Mouse (Mus musculus) left cerebral cortex, postnatal 14 days (tissue): Measurements from ENCODE around the gene Phc2. TPM values are rescaled to one million over a fixed set of nuclear protein-coding genes. Genes with fewer than 3 reads are reported as not detected.

ENCODE experiments used
- DNase-seq, 2 experiments: peaks; one replicate each; pipeline ENCODE4 v3.0.0; 2021 to 2022; ENCODE audit warnings: low spot score in 2 of 2, mixed read lengths in 1 of 2
- intact Hi-C: fragments of 180-260 bp; cut with DNase I; formaldehyde crosslinking; loops from one replicate; pipeline ENCODE4 v1.15.1; 2025
- total RNA-seq, 2 experiments: library from RNA; stranded (reverse); gene quantifications; 2 replicates each; pipeline ENCODE4 v1.2.3; 2021

The Phc2 gene
- total RNA-seq, 2 experiments from 2014 or later: 74.8 to 77.2 TPM

DNA sequence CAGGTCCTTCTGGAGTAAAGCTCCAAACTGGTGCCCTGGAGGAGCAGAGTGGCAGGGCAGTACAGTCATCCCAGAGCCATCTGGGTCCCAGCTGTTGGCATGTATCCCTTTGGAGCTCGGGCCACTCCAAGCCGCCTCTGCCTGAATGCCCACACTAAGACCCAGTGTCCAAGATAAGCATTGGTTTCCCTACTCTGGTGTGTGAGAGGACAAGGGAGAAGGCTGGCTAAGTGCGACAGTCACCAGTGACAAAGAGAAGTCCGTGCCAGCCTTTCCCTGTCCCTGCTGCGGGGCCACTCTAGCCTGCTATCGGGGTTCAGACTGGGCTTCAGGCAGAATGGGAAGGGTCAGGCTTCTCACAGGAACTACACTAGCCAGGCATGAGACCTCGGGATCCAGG, 101.4 kb downstream of the Phc2 start:
- DNase-seq: no peak
- intact Hi-C loops: no loop called here

DNA sequence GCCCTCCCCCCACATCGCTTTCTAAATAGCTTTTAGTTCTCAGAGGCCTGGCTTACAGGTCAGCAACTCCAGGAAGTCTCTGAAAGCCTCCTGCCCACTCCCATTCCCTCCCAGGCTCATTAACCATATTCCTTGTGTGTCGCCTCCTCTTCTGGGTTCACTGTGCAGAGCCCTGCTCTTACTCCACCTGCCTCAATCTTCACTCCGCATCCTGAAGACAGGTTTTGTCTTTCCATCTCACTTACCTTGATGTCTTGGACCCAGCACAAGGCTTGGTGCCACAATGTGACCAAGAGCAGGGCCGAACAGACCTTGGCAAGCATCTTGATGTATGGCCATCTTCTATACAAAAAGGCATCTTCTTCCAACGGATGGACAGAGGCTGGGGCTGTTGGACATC, 104.7 kb downstream of the Phc2 start:
- DNase-seq: no peak
- intact Hi-C loops: no loop called here

DNA sequence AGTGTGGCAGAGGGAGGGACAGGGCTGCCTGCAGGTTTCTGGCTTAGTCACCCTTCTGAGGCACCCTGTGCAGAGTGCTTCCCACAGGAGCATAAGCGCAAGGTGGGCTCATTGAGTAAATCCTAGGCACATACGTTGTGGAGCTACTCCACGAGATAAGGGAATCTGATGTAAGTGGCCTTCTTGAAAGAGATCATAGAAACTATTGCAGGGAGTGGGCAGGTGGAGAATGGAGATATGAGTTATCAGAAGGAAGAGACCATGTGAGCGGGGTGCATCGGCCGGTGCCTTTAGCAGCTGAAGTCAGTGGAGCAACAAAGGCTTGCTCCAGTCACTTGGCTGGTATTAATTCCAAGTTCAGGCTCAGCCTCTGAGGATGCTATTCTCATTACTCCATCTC, 105.5 kb downstream of the Phc2 start:
- intact Hi-C loops: no loop called here
- DNase-seq: no peak

DNA sequence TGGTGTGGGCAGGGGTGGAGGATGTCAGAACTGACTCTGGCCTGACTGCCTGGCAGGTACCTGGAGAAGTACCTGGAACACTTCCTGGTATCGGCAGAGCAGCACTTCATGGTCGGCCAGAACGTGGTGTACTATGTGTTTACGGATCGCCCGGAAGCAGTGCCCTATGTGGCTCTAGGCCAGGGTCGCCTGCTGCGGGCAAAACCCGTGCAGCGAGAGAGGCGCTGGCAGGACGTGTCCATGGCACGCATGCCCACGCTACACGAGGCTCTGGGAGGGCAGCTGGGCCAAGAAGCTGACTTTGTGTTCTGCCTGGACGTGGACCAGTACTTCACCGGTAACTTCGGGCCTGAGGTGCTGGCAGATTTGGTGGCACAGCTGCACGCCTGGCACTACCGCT, 112.4 kb downstream of the Phc2 start:
- DNase-seq: no peak
- intact Hi-C loops: no loop called here

DNA sequence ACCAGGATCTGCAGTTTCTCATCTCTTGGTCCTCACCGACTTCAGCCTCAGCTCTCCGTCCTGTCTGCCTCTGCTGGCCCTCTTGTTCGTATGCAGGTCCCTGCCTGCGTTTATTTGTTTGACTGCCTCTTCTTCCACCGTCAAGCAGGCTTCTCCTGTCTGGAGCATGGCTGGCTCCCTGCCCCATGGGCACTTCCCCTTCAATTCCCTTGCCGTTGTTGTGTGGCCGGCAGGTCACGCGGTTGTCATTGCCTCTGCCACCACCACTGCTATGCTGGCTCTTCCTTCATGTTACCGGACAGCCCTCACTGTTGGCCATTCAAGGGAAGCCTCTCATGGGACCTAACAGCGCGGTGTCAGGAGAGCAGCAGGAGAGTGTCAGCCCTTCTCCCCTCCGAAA, 113.6 kb downstream of the Phc2 start:
- intact Hi-C loops: no loop called here
- DNase-seq: no peak

DNA sequence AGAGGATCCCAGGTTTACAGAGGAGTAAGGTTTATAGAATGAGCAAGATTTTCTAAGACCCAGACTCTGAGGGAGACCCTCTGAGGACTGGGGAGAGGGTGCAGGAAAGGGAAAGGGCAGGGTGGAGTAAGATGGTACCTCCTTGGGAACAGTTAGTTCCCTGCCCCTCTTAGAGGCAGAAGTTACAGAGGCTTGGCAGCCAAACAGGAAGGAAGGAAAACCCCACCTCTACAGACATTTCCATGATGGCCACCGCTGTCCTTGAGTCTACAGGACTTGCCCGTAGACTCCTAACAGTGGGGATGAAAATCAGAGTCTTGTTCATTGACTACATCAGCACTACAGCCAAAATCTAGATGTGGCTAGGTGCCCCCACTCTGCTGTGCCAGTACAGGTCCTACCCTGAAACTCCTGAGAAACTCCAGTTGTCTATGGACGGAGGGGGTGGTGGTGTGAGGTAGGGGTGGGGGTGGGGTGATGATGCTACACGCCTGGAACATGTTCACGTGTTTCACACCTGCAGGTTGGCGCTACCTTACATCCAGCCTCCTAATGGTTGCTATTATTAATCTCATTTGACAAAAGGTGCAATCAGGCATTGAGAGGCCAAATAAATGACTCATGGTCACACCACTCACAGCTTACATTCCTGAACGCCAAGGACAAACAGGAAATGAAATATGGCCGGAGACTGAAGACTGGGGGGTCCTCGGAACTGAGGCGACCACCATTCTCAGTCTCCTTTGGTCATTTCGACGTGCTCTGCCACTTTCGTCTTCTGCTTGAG, 115.3 kb downstream of the Phc2 start:
- intact Hi-C loops: loop anchor here (10.0 kb wide), 1 partner anchor 155 kb away; the partner anchor contains the start of genes Tlr12 and Zscan20
- DNase-seq: no peak

DNA sequence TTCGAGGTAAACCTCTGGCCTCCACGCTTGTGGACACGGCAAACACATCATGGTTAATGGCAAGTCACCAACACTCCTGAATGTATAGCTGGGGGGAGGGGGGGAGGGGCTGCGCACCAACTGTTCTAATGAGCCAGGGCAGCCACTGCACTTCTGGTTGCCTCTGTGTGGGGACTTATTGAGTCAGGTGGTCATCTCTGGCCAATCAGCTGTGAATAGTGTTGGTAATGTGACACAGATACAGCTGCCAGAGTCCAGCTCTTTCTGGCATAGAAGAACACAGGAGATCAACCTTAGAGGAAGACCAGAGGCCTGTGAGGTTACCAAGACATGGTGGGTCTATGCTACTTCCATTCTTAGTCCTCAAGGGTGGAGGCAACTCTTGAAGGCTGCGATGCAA, 116.2 kb downstream of the Phc2 start:
- intact Hi-C loops: loop anchor here (10.0 kb wide), 1 partner anchor 156 kb away; the partner anchor contains the start of genes Tlr12 and Zscan20
- no peak for DNase-seq

DNA sequence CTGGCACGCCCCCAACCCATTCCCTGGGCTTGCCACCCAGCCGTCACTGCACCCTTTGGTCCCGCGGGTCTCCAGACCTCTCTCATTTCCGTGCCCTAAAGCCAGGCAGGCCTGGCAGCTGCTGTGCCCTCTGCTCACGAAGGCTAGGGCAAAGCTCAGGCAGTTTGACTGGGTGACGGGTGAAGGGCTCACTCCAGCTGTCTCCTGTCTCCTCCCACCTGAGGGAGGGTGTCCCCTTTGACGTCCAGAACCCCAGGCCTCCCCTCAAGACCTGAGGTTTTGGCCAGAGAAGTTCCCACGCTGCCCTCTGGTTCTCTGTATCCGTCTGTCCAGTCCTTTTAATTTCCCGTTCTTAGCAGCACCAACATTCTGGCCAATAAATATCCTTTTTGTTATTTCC, 119.3 kb downstream of the Phc2 start:
- intact Hi-C loops: loop anchor here (10.0 kb wide), 1 partner anchor 159 kb away; the partner anchor contains the start of genes Tlr12 and Zscan20

DNA sequence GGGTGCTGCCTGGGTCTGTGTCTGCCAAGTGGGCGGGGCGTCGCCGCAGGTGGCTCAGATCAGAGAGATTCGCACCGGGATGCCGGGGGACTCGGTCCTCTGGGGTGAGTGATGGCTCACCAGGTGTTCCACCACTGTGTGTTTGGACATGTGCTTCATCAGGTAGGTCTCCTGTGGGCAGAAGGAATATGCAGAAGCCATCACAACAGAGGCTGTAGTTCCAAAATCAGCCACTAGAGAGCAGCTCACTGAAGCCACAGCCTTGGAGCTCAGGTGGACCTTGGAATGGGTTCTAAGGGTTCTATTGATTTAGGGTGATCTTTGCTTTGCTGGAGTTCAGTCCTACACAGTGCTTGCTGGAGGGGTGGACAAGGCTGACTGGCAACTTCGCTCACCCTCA, 120.0 kb downstream of the Phc2 start:
- intact Hi-C loops: loop anchor here (10.0 kb wide), 1 partner anchor 160 kb away; the partner anchor contains the start of genes Tlr12 and Zscan20
- DNase-seq: peak; percentile 48 to 68

More for the DNA sequence above, 119.3 kb downstream of the Phc2 start:
- DNase-seq: no peak

DNA sequence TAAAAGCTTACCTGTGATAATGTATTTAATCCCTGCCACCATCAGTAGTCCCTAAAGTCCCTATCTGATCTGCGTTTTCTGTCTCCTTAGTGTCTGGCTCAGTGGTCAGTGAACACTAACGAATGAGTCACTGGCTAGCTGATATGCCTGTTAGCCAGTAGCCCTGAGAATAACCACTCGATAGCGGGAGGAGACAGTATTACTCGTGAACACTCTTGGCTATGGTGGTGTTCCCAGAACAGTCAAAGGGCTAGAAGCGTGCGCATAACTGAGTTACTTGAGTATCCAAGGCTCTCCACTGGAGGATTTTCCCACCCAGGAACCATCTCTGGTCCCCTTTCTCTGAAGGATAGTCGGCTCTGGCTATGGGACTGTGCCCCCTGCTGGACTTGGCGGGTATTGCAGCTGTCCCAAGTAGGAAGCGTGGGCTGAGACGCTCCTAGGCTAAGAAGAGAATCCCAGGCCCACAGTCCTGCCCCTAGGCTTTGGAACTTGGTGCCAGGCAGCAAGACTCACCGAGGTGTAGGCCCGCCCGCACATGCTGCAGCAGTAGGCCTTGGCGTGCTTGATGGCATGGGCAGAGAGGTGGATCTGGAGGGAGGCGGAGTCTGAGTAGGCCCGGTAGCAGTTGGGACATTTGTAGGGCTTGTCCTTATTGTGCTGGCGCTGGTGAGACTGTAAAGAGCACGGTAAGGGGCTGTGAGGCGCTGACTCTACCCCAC, 122.2 kb downstream of the Phc2 start:
- intact Hi-C loops: loop anchor here (2.0 to 10.0 kb wide), 3 partner anchors 66 to 162 kb away; partner anchors contain the start of genes Tlr12 and Zscan20
- peak; percentile 77 to 80 for DNase-seq

DNA sequence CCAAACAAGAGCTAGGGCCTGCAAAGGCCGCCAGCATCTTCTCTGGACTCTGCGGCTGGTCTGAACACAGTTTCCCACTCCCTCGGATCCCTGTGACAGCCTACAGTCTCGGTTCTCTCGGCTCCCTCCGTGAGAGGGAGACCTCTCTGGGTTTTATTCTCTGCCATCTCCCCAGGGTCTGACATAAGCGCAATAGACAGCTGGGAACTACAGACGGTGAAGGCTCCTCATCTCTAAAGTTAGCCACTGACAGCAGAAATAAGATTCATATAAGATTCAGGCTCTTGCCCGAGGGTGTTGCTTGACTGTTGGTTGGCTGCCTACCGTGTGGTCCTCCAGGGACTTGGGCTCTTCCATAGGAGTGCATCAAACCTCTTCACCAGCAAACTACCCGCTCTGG, 123.1 kb downstream of the Phc2 start:
- peak in 1 of 2 experiments; percentile 61 for DNase-seq
- intact Hi-C loops: loop anchor here (2.0 to 10.0 kb wide), 3 partner anchors 67 to 163 kb away; partner anchors contain the start of genes Tlr12 and Zscan20

DNA sequence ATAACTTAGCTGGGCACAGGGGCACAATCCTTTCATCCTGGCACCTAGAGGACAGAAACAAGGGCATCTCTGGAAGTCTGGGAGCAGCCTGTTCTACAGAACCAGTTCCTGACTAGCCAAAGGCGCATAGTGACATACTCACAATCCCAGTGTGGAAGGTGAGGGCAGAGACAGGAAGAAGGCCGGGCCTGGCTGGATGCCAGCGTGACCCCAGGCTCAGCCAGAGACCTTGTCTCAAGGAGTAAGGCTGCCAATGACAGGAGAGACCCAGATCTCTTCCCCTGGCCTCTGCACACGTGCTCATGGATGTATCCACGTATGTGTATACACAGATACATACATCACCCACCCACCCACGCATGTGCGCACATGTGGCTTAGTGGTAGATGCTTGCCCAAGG, 127.5 kb downstream of the Phc2 start:
- intact Hi-C loops: no loop called here
- no peak for DNase-seq

DNA sequence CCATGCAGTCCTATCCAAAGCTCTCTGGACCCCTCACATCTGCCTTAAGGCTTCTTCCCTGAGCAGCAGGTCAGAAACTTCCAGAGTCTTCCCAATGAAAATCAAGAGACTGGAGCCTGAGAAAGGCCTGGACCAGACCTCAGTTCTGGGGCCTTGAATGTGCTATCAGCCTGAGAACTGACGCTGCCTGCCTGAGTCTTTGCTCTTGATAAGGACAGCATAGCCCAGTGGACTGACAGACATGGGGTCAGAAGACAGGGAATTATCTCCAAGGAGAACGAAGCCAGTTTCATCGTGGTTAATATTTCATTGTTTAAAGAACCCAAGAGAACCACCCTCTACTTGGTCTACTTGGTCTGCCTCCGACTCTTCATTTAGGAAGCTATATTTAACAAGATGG, 128.1 kb downstream of the Phc2 start:
- intact Hi-C loops: no loop called here
- no peak for DNase-seq

DNA sequence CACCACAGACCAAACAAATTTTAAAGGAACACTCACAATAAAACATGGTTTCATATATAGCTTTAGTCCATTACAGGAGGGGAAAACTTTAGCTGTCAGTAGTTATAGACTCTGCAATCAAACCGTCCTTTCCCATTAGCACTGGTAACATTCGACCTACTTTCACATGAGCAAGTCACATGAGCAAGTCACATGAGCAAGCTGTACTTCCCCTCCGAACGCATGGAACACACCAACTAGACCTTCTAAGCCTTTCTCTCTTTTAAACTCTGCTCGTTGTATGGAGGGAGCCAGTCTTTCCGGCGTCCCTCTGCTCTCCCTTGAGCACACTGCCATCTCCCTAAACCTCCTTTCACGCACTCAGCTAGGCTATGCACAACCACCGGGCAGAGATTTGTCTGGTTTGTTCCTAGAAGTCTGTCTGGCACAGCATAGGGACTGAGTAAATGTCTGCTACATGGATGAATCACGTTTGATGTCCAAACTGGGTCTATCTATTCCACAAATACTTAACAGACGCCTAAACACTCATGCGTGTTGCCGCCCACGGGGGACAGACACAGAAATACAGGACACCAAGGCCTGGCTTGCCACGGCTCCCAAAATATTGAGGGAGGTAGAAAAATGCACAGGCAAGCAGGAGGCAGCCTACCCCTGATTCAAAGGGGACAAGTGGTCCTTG, 130.6 kb downstream of the Phc2 start:
- intact Hi-C loops: no loop called here
- no peak for DNase-seq

DNA sequence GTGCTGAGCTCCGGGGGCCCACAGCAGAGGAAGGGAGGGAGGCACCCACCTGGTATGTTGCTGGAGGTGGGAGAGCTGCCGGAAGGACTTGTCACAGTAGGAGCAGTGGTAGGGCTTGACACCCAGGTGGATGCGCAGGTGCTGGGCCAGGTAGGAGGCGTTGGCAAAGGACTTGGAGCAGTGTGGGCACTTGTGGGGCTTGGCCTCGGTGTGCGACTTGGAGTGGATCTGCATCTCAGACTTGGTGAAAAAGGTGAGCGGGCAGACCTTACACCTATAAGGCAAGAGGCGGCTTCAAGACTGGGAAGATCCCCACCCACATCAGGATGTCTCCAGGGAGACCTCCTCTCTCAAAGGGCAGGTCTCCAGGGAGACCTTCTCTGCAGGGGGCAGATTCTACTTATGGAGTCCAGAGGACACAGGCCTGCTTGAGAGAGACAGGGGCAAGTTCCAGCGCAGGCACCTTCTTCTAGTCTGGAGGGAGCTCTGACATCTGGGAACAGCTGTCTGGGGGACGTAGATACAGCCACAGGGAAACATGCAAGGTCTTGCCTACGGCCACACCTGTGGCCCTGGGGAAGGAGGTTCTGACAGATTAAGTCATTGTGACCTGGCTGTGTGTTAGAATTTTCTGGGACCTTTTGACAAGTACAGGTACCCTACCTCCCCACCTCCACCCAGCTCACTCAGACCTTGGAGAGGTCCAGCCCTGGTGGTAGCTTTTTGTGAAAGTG, 131.6 kb downstream of the Phc2 start:
- no peak for DNase-seq
- intact Hi-C loops: no loop called here

DNA sequence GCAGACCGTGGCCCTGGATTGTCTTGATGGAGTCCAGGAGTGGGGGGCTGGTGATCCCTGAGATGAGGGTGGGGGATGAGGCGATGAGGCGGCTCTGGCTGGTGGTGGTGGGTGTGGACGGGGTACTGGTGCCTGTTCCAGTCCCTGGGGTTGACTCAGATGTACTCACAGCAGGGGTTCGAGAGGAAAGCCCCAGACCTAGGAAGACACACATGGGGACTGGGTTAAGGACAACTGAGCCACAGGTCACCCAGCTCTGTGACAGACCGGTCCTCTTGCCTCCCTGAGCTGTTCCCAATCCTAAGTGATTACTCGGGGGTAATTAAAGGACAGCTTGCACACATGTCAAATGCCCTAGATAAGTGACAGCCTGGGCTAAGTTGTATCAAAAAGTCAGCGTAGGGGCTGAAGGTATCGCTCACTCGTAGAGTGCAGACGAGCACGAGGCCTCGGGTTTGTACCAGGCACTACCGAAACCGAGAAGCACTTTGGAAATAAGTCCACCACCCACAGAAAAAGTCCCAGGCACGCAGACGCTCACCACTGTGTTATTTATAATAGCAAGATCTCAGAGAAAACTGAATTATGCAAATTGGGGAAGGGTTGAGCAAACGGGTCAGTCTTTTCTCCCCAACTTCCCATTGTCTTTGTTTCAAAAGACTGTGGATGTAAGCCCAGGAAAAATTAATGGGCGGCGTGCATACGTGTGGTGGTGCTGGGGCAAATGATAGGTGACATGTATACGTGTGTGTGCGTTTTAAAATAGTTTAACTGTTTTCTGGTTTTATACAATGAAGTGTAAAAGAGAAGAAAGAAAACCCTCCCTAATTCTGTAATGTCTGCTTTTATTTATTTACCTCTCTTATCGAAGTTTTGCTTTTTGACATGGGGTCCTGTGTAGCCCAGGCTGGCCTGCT, 132.8 kb downstream of the Phc2 start:
- intact Hi-C loops: no loop called here
- DNase-seq: peak in 1 of 2 experiments; percentile 59

DNA sequence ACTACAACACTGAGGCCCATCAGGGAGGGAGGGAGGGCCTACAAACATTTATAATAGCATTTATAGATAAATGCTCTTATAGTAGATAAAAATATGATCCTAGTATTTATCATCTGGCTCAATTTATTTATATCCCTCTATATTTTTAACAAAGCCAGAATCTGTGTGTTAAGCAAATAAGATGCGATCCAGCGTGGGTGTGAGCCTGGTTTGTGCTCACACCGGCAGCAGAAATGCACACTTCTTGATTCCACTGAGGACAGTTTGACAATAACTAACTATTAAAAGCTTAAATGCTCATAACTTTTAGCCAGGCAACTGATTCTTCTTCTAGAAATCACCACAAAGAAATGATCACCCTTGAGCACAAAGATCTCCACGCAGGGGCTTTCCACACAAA, 133.6 kb downstream of the Phc2 start:
- no peak for DNase-seq
- intact Hi-C loops: no loop called here

DNA sequence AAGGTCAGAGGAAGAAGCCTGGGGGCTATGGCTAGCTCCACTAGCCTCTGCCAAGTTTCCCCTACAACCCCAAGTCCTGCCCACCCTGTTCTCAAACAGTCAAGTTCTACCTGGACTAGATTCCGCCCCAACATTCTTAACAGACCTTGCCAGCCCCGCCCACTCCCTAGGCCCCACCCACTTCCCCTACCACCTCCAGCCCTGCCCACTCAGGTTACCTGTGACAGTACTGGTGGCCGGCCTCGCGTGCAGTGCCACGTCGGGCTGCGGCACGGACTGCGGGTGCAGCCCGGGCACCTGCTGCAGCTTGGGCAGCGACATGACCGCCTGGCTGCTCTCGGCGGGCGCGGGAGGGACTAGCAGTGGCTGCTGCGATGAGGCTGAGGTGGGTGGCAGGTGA, 135.1 kb downstream of the Phc2 start:
- intact Hi-C loops: no loop called here
- DNase-seq: no peak
